In the genomic region with DNA sequence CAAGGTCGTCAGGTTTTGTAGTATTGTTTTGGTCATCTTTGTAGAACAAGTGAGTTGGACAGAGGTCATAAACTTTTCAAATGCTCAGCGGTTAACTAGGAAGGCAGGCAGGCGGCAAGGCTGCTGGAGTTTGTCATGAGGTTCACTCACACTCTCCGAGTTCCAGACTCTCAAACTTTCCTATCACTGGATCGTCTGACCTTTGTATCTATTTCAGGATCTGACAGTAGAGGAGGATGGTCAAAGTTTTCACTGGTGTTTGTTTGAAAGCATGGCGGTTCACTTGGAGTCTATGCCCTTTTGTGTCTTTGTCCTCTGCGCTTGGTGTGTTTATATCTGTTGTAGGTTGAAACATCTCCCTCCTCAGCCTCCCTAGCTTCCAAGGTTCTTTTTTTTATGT, we compare ENCODE assay signal across 9 mouse cellular contexts.
DNase-seq lines count a peak whose midpoint lies in the region; ATAC-seq lines count a peak whose summit lies in the region.
"Had no signal": no experiment of that assay in that cellular context is flagged by ENCODE, and none has a peak within 500 bp of the region (broad histone marks: within the 10 kb centered on the region; RNA-seq: fewer than 3 reads in every experiment).

No protein-coding gene starts in this region.

- 56% methylated on average over 7 of the region's 7 CpGs for WGBS in forebrain, embryonic 12.5 days
- WGBS in forebrain, embryonic 16.5 days: 58% methylated on average over 7 of the region's 7 CpGs
- 42% methylated on average over 7 of the region's 7 CpGs for WGBS in lung, embryonic 15.5 days
- WGBS in intestine, embryonic 15.5 days: 30% methylated on average over 7 of the region's 7 CpGs
- 52% methylated on average over 7 of the region's 7 CpGs for WGBS in neural tube, embryonic 13.5 days

- H3K4me3 ChIP-seq in forebrain, embryonic 12.5 days (replicated peaks): 0 out of 2 replicates have a peak overlapping the region, but pooled peaks have one; percentile 64
- no peak overlapping the region for H3K4me3 ChIP-seq in forebrain, embryonic 16.5 days (replicated peaks; ENCODE audit: low read length)
- H3K4me3 ChIP-seq in lung, embryonic 15.5 days: no peak overlapping the region
- H3K4me3 ChIP-seq in intestine, embryonic 15.5 days (replicated peaks): peak overlapping the region; percentile 81; the same call in 1 of the 2 replicates
- H3K4me3 ChIP-seq in neural tube, embryonic 13.5 days: no peak overlapping the region

- no peak overlapping the region for H3K27ac ChIP-seq in forebrain, embryonic 12.5 days
- H3K27ac ChIP-seq in forebrain, embryonic 16.5 days (ENCODE audit: low read length): no peak overlapping the region
- H3K27ac ChIP-seq in lung, embryonic 15.5 days: no peak overlapping the region
- no peak overlapping the region for H3K27ac ChIP-seq in intestine, embryonic 15.5 days
- H3K27ac ChIP-seq in neural tube, embryonic 13.5 days (replicated peaks): no peak overlapping the region

- peak overlapping the region; percentile 86 for H3K4me2 ChIP-seq in forebrain, embryonic 12.5 days
- no peak overlapping the region for H3K4me2 ChIP-seq in forebrain, embryonic 16.5 days (ENCODE audit: low read length)
- peak overlapping the region; percentile 95 for H3K4me2 ChIP-seq in lung, embryonic 15.5 days
- peak overlapping the region; percentile 85 for H3K4me2 ChIP-seq in intestine, embryonic 15.5 days (replicated peaks)
- H3K4me2 ChIP-seq in neural tube, embryonic 13.5 days: peak overlapping the region; percentile 91

- peaks cover 28% of the 10 kb centered on the region for H3K4me1 ChIP-seq in forebrain, embryonic 12.5 days
- peaks cover 15% of the 10 kb centered on the region for H3K4me1 ChIP-seq in forebrain, embryonic 16.5 days (replicated peaks; ENCODE audit: control insufficient read depth, insufficient read depth, low read length)
- peaks cover 18% of the 10 kb centered on the region for H3K4me1 ChIP-seq in lung, embryonic 15.5 days
- H3K4me1 ChIP-seq in intestine, embryonic 15.5 days (replicated peaks): 0 out of 2 replicates have a peak, but pooled peaks cover 3% of the 10 kb centered on the region
- H3K4me1 ChIP-seq in neural tube, embryonic 13.5 days (replicated peaks): peaks cover 26% of the 10 kb centered on the region

- intact Hi-C loops in heart, postnatal 10 days (cut with DNase I): loop anchor here (2.0 to 5.0 kb wide), 2 partner anchors 45 to 110 kb away; no protein-coding TSS in a partner anchor

- no peak overlapping the region for H3K9ac ChIP-seq in forebrain, embryonic 12.5 days
- H3K9ac ChIP-seq in forebrain, embryonic 16.5 days (replicated peaks; ENCODE audit: low read depth, low read length): no peak overlapping the region
- no peak overlapping the region for H3K9ac ChIP-seq in lung, embryonic 15.5 days
- no peak overlapping the region for H3K9ac ChIP-seq in intestine, embryonic 15.5 days
- no peak overlapping the region for H3K9ac ChIP-seq in neural tube, embryonic 13.5 days

- H3K9me3 ChIP-seq in forebrain, embryonic 12.5 days: no peaks in the 10 kb centered on the region
- no peaks in the 10 kb centered on the region for H3K9me3 ChIP-seq in forebrain, embryonic 16.5 days (ENCODE audit: control insufficient read depth, low read length)
- H3K9me3 ChIP-seq in lung, embryonic 15.5 days: no peaks in the 10 kb centered on the region
- H3K9me3 ChIP-seq in intestine, embryonic 15.5 days: no peaks in the 10 kb centered on the region
- no peaks in the 10 kb centered on the region for H3K9me3 ChIP-seq in neural tube, embryonic 13.5 days

- no peak for ATAC-seq in forebrain, embryonic 12.5 days (ENCODE audit: low FRiP score)
- no peak for ATAC-seq in forebrain, embryonic 16.5 days
- no peak for ATAC-seq in lung, embryonic 15.5 days (ENCODE audit: borderline replicate concordance, extremely low read depth, low FRiP score, low TSS enrichment)
- no peak for ATAC-seq in intestine, embryonic 15.5 days
- no peak for ATAC-seq in neural tube, embryonic 13.5 days (ENCODE audit: low read depth)

- H3K27me3 ChIP-seq in forebrain, embryonic 12.5 days: peaks cover 14% of the 10 kb centered on the region; the same call in 1 of the 2 replicates
- H3K27me3 ChIP-seq in forebrain, embryonic 16.5 days (replicated peaks; ENCODE audit: control insufficient read depth, insufficient read depth, low read length): no peaks in the 10 kb centered on the region; the same call in 1 of the 2 replicates
- H3K27me3 ChIP-seq in lung, embryonic 15.5 days: no peaks in the 10 kb centered on the region
- no peaks in the 10 kb centered on the region for H3K27me3 ChIP-seq in intestine, embryonic 15.5 days (replicated peaks)
- peaks cover 19% of the 10 kb centered on the region for H3K27me3 ChIP-seq in neural tube, embryonic 13.5 days

- no peaks in the 10 kb centered on the region for H3K36me3 ChIP-seq in forebrain, embryonic 12.5 days (replicated peaks)
- H3K36me3 ChIP-seq in forebrain, embryonic 16.5 days (ENCODE audit: control insufficient read depth, insufficient read depth): no peaks in the 10 kb centered on the region
- no peaks in the 10 kb centered on the region; the same call in 1 of the 2 replicates for H3K36me3 ChIP-seq in lung, embryonic 15.5 days
- no peaks in the 10 kb centered on the region for H3K36me3 ChIP-seq in intestine, embryonic 15.5 days
- no peaks in the 10 kb centered on the region for H3K36me3 ChIP-seq in neural tube, embryonic 13.5 days

- no peak for DNase-seq in lung, postnatal 36 days
- no peak for DNase-seq in embryo, embryonic 10 days (ENCODE audit: low spot score)
- no peak for DNase-seq in heart, postnatal 10 days
- DNase-seq: kidney, adult 18-20 months had no signal

Comparison
In these comparisons a context has a peak if more than half of its experiments do, and no peak if none do; other contexts are left out.
1. H3K4me3 ChIP-seq: peak in forebrain, embryonic 12.5 days (single experiment) and intestine, embryonic 15.5 days (single experiment); none in forebrain, embryonic 16.5 days (single experiment), lung, embryonic 15.5 days (single experiment) and neural tube, embryonic 13.5 days (single experiment).